Mouse (Mus musculus) erythroblast, embryonic 14.5 days (primary cell): ENCODE data around the gene Glmn.

Source experiments
- GATA1 ChIP-seq: IDR thresholded peaks from 2 replicates; pipeline ENCODE4 v1.6.1; 2012; ENCODE audit warnings: low read length, inconsistent platforms, mixed read lengths
- TAL1 ChIP-seq: IDR thresholded peaks from 3 replicates; pipeline ENCODE4 v1.6.1; 2012; ENCODE audit warnings: low read length, inconsistent platforms, mixed read lengths

- TF ChIP-seq TAL1 (no peak), GATA1 (no peak)
Measured at GRCm38 (mm10) chr5:107510503-107510902, 87.2 kb downstream of the Glmn start.
